Mouse (Mus musculus) limb, embryonic 10.5 days (tissue): ENCODE measurements around the gene Hemk1. TPM values are rescaled to one million over a fixed set of nuclear protein-coding genes. Genes with fewer than 3 reads are reported as not detected.
A peak's percentile ranks its signal among the peaks of the same experiment; 100 is the strongest.

Source experiments
- DNase-seq: peaks from one replicate; pipeline ENCODE4 v3.0.0-alpha.2; 2017; ENCODE audit warnings: low spot score
- H3K27ac ChIP-seq: fragments of 300-500 bp; sonication (generic); 2 replicates; pipeline ENCODE4 v1.5.1; 2016; ENCODE audit warnings: mild to moderate bottlenecking
- H3K27me3 ChIP-seq: fragments of 300-500 bp; sonication (generic); 2 replicates; pipeline ENCODE4 v1.6.1; 2016; ENCODE audit warnings: low read depth, mild to moderate bottlenecking; ENCODE audit not compliant: poor library complexity, severe bottlenecking
- H3K36me3 ChIP-seq: fragments of 300-500 bp; sonication (generic); 2 replicates; pipeline ENCODE4 v1.6.1; 2016; ENCODE audit warnings: mild to moderate bottlenecking, moderate library complexity
- H3K4me1 ChIP-seq: fragments of 300-500 bp; sonication (generic); 2 replicates; pipeline ENCODE4 v1.6.1; 2016
- H3K4me3 ChIP-seq: fragments of 300-500 bp; sonication (generic); 2 replicates; pipeline ENCODE4 v1.5.1; 2016; ENCODE audit warnings: mild to moderate bottlenecking, moderate library complexity
- H3K9me3 ChIP-seq: fragments of 300-500 bp; sonication (generic); replicated peaks from 2 replicates; pipeline ENCODE4 v1.6.1; 2016; ENCODE audit warnings: mild to moderate bottlenecking
- WGBS: fragments of 180-500 bp; shearing (Covaris S2); methylation state at CpG from one replicate; pipeline ENCODE4 v1.1.7; 2016; 5-methylcytosine and 5-hydroxymethylcytosine counted together
- polyA plus RNA-seq: library from polyadenylated mRNA; unstranded; fragments of >200 nt; fragmentation: Nextera tagmentation; extraction: Ambion mirVana; gene quantifications from 2 replicates; pipeline ENCODE4 v1.2.1, GENCODE M21; 2016

Hemk1 gene
- polyA plus RNA-seq, 1 experiment from 2014 or later, result 12.2 TPM

- peak; percentile 60 for DNase-seq
- H3K27ac ChIP-seq, result peak overlapping the region; percentile 77
- H3K27me3 ChIP-seq, result no peaks in the 10 kb centered on the region
- 15% methylated on average over 16 of the region's 16 CpGs for WGBS
- H3K4me3 ChIP-seq, result peak overlapping the region; percentile 24; the same call in 1 of the 2 replicates
- no peaks in the 10 kb centered on the region for H3K9me3 ChIP-seq
- H3K4me1 ChIP-seq, result peaks cover 28% of the 10 kb centered on the region
- H3K36me3 ChIP-seq, result no peaks in the 10 kb centered on the region
These were observed 58.5 kb downstream of the Hemk1 start for GRCm38 (mm10) chr9:107279378-107280321.

GRCm38 (mm10) chr9:107278527-107279377 lies 59.4 kb downstream of the Hemk1 start:
- no peak for DNase-seq
- Histone ChIP-seq H3K27ac (0 out of 2 replicates have a peak overlapping the region, but pooled peaks have one; percentile 25), H3K36me3 (no peaks in the 10 kb centered on the region), H3K4me3 (no peak overlapping the region), H3K27me3 (no peaks in the 10 kb centered on the region), H3K9me3 (no peaks in the 10 kb centered on the region), H3K4me1 (peaks cover 35% of the 10 kb centered on the region)
- 60% methylated on average over 8 of the region's 8 CpGs for WGBS

GRCm38 (mm10) chr9:107278126-107278525 lies 60.0 kb downstream of the Hemk1 start:
- DNase-seq, result no peak
- Histone ChIP-seq H3K27ac (no peak overlapping the region), H3K4me3 (no peak overlapping the region), H3K9me3 (no peaks in the 10 kb centered on the region), H3K4me1 (peaks cover 35% of the 10 kb centered on the region), H3K36me3 (no peaks in the 10 kb centered on the region), H3K27me3 (no peaks in the 10 kb centered on the region)
- 47% methylated on average over 4 of the region's 4 CpGs for WGBS

GRCm38 (mm10) chr9:107277603-107278002 lies 60.5 kb downstream of the Hemk1 start:
- Histone ChIP-seq H3K27ac (no peak overlapping the region), H3K9me3 (no peaks in the 10 kb centered on the region), H3K4me3 (no peak overlapping the region), H3K27me3 (no peaks in the 10 kb centered on the region), H3K4me1 (peaks cover 35% of the 10 kb centered on the region), H3K36me3 (no peaks in the 10 kb centered on the region)
- no peak for DNase-seq
- WGBS, result 89% methylated on average over 7 of the region's 7 CpGs

Other genes with a start within 250 kb of the Hemk1 start
- gene Dock3, start 106.4 kb downstream of the Hemk1 start, polyA plus RNA-seq, result 0.76 and 0.85 TPM in 2 replicates
- 5.3 and 5.9 TPM in 2 replicates for gene Mapkapk3, start 48.5 kb downstream of the Hemk1 start, polyA plus RNA-seq
- 4.3 and 5.1 TPM in 2 replicates for gene Cish, start 42.3 kb downstream of the Hemk1 start, polyA plus RNA-seq
- gene 6430571L13Rik, start 2.3 kb upstream of the Hemk1 start, polyA plus RNA-seq, result 0.72 and 0.74 TPM in 2 replicates
- 0.20 and 0.34 TPM in 2 replicates for gene Cacna2d2, start 61.3 kb upstream of the Hemk1 start, polyA plus RNA-seq
- 41.3 and 43.5 TPM in 2 replicates for gene Tmem115, start 195.6 kb upstream of the Hemk1 start, polyA plus RNA-seq
- 13.2 and 15.8 TPM in 2 replicates for gene Cyb561d2, start 203.8 kb upstream of the Hemk1 start, polyA plus RNA-seq
- gene Nprl2, start 203.9 kb upstream of the Hemk1 start, polyA plus RNA-seq, result 34.0 and 37.3 TPM in 2 replicates
- gene Zmynd10, start 208.9 kb upstream of the Hemk1 start, polyA plus RNA-seq, result 0.25 and 0.33 TPM in 2 replicates
- 55.3 and 57.4 TPM in 2 replicates for gene Rassf1, start 213.2 kb upstream of the Hemk1 start, polyA plus RNA-seq
- 60.4 and 62.5 TPM in 2 replicates for gene Tusc2, start 224.9 kb upstream of the Hemk1 start, polyA plus RNA-seq
- 160 and 168 TPM in 2 replicates for gene Hyal2, start 229.6 kb upstream of the Hemk1 start, polyA plus RNA-seq
- 7.9 and 10.2 TPM in 2 replicates for gene Hyal1, start 238.6 kb upstream of the Hemk1 start, polyA plus RNA-seq
- gene Naa80, start 240.5 kb upstream of the Hemk1 start, polyA plus RNA-seq, result 20.1 and 22.5 TPM in 2 replicates
- 0.56 and 0.82 TPM in 2 replicates for gene Hyal3, start 242.5 kb upstream of the Hemk1 start, polyA plus RNA-seq
- gene Ifrd2, start 249.3 kb upstream of the Hemk1 start, polyA plus RNA-seq, result 55.0 and 69.4 TPM in 2 replicates